Mouse (Mus musculus): ENCODE results near the gene 4930426L09Rik.

DNA sequence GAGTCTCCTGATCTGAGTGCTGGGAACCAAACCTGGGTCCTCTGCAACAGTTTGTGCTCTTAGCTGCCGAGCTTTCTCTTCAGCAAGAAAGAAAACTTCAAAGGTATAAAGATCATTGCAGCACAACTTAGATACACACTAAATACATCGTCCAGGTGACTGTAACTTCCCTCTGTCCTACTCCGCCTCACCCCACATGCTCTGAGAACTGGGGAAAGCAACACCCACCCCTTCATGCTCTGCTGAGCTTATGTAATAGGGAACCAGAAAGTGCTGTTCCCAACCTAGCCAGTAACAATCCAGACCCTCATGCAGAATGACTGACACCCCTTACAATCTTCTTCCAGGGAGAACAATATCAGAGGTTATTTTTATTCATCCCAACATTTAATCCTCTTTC lies 41.7 kb upstream of the 4930426L09Rik start:
- TF ChIP-seq GATA1 (IDR thresholded peaks at IDR 0.05; ENCODE audit: borderline replicate concordance, low read length), result no peak
- TF ChIP-seq FLI1 (IDR thresholded peaks at IDR 0.05; ENCODE audit: low read length), result no peak
